Mouse (Mus musculus): Measurements from ENCODE around the gene Abtb1. TPM values are rescaled to one million over a fixed set of nuclear protein-coding genes. Genes with fewer than 3 reads are reported as not detected.

Gene Abtb1
- polyA plus RNA-seq, 1 experiment from 2014 or later, result 31.4 TPM

GRCm38 (mm10) chr6:88838613-88839012 is 3.2 kb downstream of the Abtb1 start:
- H3K27ac ChIP-seq (ENCODE audit: low read depth, low read length), result no peak overlapping the region
- WGBS, result 89% methylated on average over 10 of the region's 10 CpGs
- H3K4me2 ChIP-seq (ENCODE audit: low read length), result no peak overlapping the region
- peaks cover 5% of the 10 kb centered on the region for H3K4me1 ChIP-seq (ENCODE audit: control insufficient read depth, insufficient read depth, low read length)
- ATAC-seq (no peak), DNase-seq (ENCODE audit: low spot score) (no peak)
- H3K4me3 ChIP-seq (ENCODE audit: low read depth, low read length), result no peak overlapping the region
- H3K9me3 ChIP-seq (replicated peaks; ENCODE audit: control insufficient read depth, low read length), result no peaks in the 10 kb centered on the region
- peaks cover 37% of the 10 kb centered on the region for H3K36me3 ChIP-seq (ENCODE audit: control insufficient read depth, insufficient read depth, low read length)
- H3K9ac ChIP-seq (ENCODE audit: low read length), result no peak overlapping the region
- no peaks in the 10 kb centered on the region for H3K27me3 ChIP-seq (replicated peaks; ENCODE audit: control insufficient read depth, insufficient read depth, low read length)

- no peaks in the 10 kb centered on the region for H3K9me3 ChIP-seq (replicated peaks; ENCODE audit: control insufficient read depth, low read length)
- no peak overlapping the region for H3K4me3 ChIP-seq (ENCODE audit: low read depth, low read length)
- no peak for DNase-seq (ENCODE audit: low spot score)
- no peak overlapping the region for H3K4me2 ChIP-seq (ENCODE audit: low read length)
- peaks cover 5% of the 10 kb centered on the region for H3K4me1 ChIP-seq (ENCODE audit: control insufficient read depth, insufficient read depth, low read length)
- WGBS, result 89% methylated on average over 12 of the region's 12 CpGs
- no peaks in the 10 kb centered on the region for H3K27me3 ChIP-seq (replicated peaks; ENCODE audit: control insufficient read depth, insufficient read depth, low read length)
- H3K9ac ChIP-seq (ENCODE audit: low read length), result no peak overlapping the region
- no peak overlapping the region for H3K27ac ChIP-seq (ENCODE audit: low read depth, low read length)
- no peak for ATAC-seq
- H3K36me3 ChIP-seq (ENCODE audit: control insufficient read depth, insufficient read depth, low read length), result peaks cover 37% of the 10 kb centered on the region
These were observed 3.8 kb downstream of the Abtb1 start for GRCm38 (mm10) chr6:88837999-88838398.

GRCm38 (mm10) chr6:88836178-88836819 is 5.5 kb downstream of the Abtb1 start:
- Histone ChIP-seq H3K4me3 (ENCODE audit: low read depth, low read length) (no peak overlapping the region), H3K4me1 (ENCODE audit: control insufficient read depth, insufficient read depth, low read length) (peaks cover 6% of the 10 kb centered on the region), H3K27ac (ENCODE audit: low read depth, low read length) (no peak overlapping the region), H3K4me2 (ENCODE audit: low read length) (no peak overlapping the region), H3K9me3 (replicated peaks; ENCODE audit: control insufficient read depth, low read length) (no peaks in the 10 kb centered on the region), H3K9ac (ENCODE audit: low read length) (no peak overlapping the region), H3K36me3 (ENCODE audit: control insufficient read depth, insufficient read depth, low read length) (peaks cover 37% of the 10 kb centered on the region), H3K27me3 (replicated peaks; ENCODE audit: control insufficient read depth, insufficient read depth, low read length) (no peaks in the 10 kb centered on the region)
- ATAC-seq, result no peak
- no peak for DNase-seq (ENCODE audit: low spot score)
- WGBS, result 90% methylated on average over 28 of the region's 28 CpGs

- peaks cover 3% of the 10 kb centered on the region; the same call in 1 of the 2 replicates for H3K4me1 ChIP-seq (ENCODE audit: control insufficient read depth, insufficient read depth, low read length)
- WGBS, result 82% methylated on average over 5 of the region's 5 CpGs
These were observed 6.7 kb downstream of the Abtb1 start for GRCm38 (mm10) chr6:88835047-88835446.

GRCm38 (mm10) chr6:88833340-88834140 is 8.2 kb downstream of the Abtb1 start:
- Histone ChIP-seq H3K4me1 (ENCODE audit: control insufficient read depth, insufficient read depth, low read length) (peaks cover 3% of the 10 kb centered on the region; the same call in 1 of the 2 replicates), H3K9me3 (replicated peaks; ENCODE audit: control insufficient read depth, low read length) (no peaks in the 10 kb centered on the region), H3K36me3 (ENCODE audit: control insufficient read depth, insufficient read depth, low read length) (peaks cover 29% of the 10 kb centered on the region), H3K27ac (ENCODE audit: low read depth, low read length) (no peak overlapping the region), H3K4me2 (ENCODE audit: low read length) (no peak overlapping the region), H3K9ac (ENCODE audit: low read length) (no peak overlapping the region), H3K4me3 (ENCODE audit: low read depth, low read length) (no peak overlapping the region), H3K27me3 (replicated peaks; ENCODE audit: control insufficient read depth, insufficient read depth, low read length) (no peaks in the 10 kb centered on the region)
- WGBS, result 90% methylated on average over 5 of the region's 5 CpGs
- DNase-seq (ENCODE audit: low spot score), result no peak
- no peak; the same call in 1 of the 2 replicates for ATAC-seq

More at GRCm38 (mm10) chr6:88835047-88835446, 6.7 kb downstream of the Abtb1 start:
- H3K4me2 ChIP-seq (ENCODE audit: low read length), result no peak overlapping the region
- H3K4me3 ChIP-seq (ENCODE audit: low read depth, low read length), result no peak overlapping the region
- H3K27me3 ChIP-seq (replicated peaks; ENCODE audit: control insufficient read depth, insufficient read depth, low read length), result no peaks in the 10 kb centered on the region
- no peak overlapping the region for H3K9ac ChIP-seq (ENCODE audit: low read length)
- no peak for ATAC-seq
- peaks cover 37% of the 10 kb centered on the region for H3K36me3 ChIP-seq (ENCODE audit: control insufficient read depth, insufficient read depth, low read length)
- H3K9me3 ChIP-seq (replicated peaks; ENCODE audit: control insufficient read depth, low read length), result no peaks in the 10 kb centered on the region
- DNase-seq (ENCODE audit: low spot score), result no peak
- no peak overlapping the region for H3K27ac ChIP-seq (ENCODE audit: low read depth, low read length)

- no peak overlapping the region for H3K27ac ChIP-seq (ENCODE audit: low read depth, low read length)
- no peaks in the 10 kb centered on the region for H3K9me3 ChIP-seq (replicated peaks; ENCODE audit: control insufficient read depth, low read length)
- WGBS, result 65% methylated on average over 5 of the region's 5 CpGs
- peak; percentile 65 for ATAC-seq
- peak; percentile 30 for DNase-seq (ENCODE audit: low spot score)
- no peak overlapping the region for H3K4me3 ChIP-seq (ENCODE audit: low read depth, low read length)
- H3K36me3 ChIP-seq (ENCODE audit: control insufficient read depth, insufficient read depth, low read length), result peaks cover 20% of the 10 kb centered on the region
- H3K4me1 ChIP-seq (ENCODE audit: control insufficient read depth, insufficient read depth, low read length), result peaks cover 3% of the 10 kb centered on the region
- H3K27me3 ChIP-seq (replicated peaks; ENCODE audit: control insufficient read depth, insufficient read depth, low read length), result no peaks in the 10 kb centered on the region
- H3K9ac ChIP-seq (ENCODE audit: low read length), result no peak overlapping the region
- H3K4me2 ChIP-seq (ENCODE audit: low read length), result no peak overlapping the region
These were observed 9.1 kb downstream of the Abtb1 start for GRCm38 (mm10) chr6:88832663-88833062.

- 25% methylated on average over 8 of the region's 8 CpGs for WGBS
- peak; percentile 60 for ATAC-seq
- H3K27ac ChIP-seq (ENCODE audit: low read depth, low read length), result no peak overlapping the region
- no peak overlapping the region for H3K9ac ChIP-seq (ENCODE audit: low read length)
- H3K4me1 ChIP-seq (ENCODE audit: control insufficient read depth, insufficient read depth, low read length), result peaks cover 8% of the 10 kb centered on the region
- no peak overlapping the region for H3K4me2 ChIP-seq (ENCODE audit: low read length)
- no peaks in the 10 kb centered on the region for H3K27me3 ChIP-seq (replicated peaks; ENCODE audit: control insufficient read depth, insufficient read depth, low read length)
- peak; percentile 93 for DNase-seq (ENCODE audit: low spot score)
- H3K4me3 ChIP-seq (ENCODE audit: low read depth, low read length), result no peak overlapping the region
- H3K9me3 ChIP-seq (replicated peaks; ENCODE audit: control insufficient read depth, low read length), result no peaks in the 10 kb centered on the region
- H3K36me3 ChIP-seq (ENCODE audit: control insufficient read depth, insufficient read depth, low read length), result peaks cover 11% of the 10 kb centered on the region; the same call in 1 of the 2 replicates
These were observed 10.3 kb downstream of the Abtb1 start for GRCm38 (mm10) chr6:88831456-88831855.

GRCm38 (mm10) chr6:88830112-88830702 is 11.6 kb downstream of the Abtb1 start:
- Histone ChIP-seq H3K4me3 (ENCODE audit: low read depth, low read length) (no peak overlapping the region), H3K36me3 (ENCODE audit: control insufficient read depth, insufficient read depth, low read length) (no peaks in the 10 kb centered on the region), H3K9ac (ENCODE audit: low read length) (no peak overlapping the region), H3K9me3 (replicated peaks; ENCODE audit: control insufficient read depth, low read length) (no peaks in the 10 kb centered on the region), H3K4me2 (ENCODE audit: low read length) (no peak overlapping the region), H3K27me3 (replicated peaks; ENCODE audit: control insufficient read depth, insufficient read depth, low read length) (no peaks in the 10 kb centered on the region), H3K27ac (ENCODE audit: low read depth, low read length) (no peak overlapping the region), H3K4me1 (ENCODE audit: control insufficient read depth, insufficient read depth, low read length) (peaks cover 8% of the 10 kb centered on the region)
- DNase-seq (ENCODE audit: low spot score), result no peak
- ATAC-seq, result no peak
- WGBS, result 93% methylated on average over 6 of the region's 6 CpGs
